Mouse (Mus musculus): Measurements from ENCODE around the gene Psmd10. TPM values are rescaled to one million over a fixed set of nuclear protein-coding genes. Genes with fewer than 3 reads are reported as not detected.

Gene Psmd10
- 6.8 and 7.0 TPM in 2 replicates for polyA plus RNA-seq (2012; rRNA removed; ENCODE audit: low replicate concordance)

DNA sequence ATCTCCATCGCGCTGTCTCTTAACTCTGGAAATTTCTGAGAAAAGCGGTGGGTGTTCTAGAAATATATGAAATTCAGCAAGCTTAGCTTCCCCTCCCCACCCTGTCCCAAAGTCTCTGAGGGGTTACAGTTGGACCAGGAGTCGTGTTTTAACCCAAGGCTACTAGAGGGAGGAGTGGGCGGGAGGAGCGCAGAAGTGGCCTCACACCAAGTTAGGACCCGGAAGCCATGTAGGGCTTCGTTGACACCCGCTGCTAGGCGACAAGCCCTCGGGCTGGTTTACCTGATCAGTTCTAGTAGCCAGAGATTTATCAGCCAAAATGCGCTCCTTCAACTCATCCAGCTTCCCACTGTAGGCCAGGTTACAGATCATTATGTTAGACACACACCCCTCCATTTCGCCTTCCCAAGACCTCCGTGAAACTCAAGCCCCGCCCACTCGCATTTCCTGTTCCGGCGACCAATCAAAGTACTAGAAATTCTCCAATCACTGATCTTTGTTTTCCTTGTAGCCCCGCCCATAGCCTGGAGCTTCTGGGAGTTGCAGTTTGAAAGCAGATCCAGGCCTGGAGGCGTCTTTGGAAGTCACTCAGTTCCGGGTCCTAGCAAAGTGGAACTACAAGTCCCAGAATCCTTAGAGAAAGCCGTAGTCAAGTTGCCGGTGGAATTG lies at the start of gene Psmd10, which contains the start of gene Atg4a:
Psmd10 (minus strand) TSS at position 457 of the 669 bp plus-strand sequence.
Atg4a (plus strand) TSS at position 636 of the 669 bp plus-strand sequence.

DNA sequence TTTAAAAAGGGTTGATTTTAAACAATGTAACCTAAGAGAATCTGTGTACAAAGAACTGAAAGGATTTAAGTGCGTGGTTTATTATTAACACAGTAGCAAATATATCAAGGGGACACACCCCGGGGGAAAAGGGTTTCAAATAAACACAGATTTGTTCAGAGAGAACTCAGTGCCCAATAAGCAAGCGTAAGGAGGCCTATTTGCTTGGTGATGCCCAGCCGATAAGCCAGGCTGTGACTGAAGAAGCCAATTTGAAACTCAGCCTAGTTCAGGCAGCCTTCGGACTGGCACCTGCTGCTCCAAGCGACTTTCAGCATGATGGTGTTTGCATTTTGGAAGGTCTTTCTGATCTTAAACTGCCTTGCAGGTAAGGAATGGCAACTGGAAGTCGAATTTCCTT lies 49.2 kb downstream of the Psmd10 start, which contains the start of gene Vsig1:
Vsig1 (plus strand) TSS at position 249 of the 400 bp plus-strand sequence.

Other genes with a start within 250 kb of the Psmd10 start
- not detected in 2 replicates for gene Tex13b, start 143.3 kb downstream of the Psmd10 start, polyA plus RNA-seq (2012; rRNA removed; ENCODE audit: low replicate concordance)
- gene Vsig1, start 49.1 kb downstream of the Psmd10 start, polyA plus RNA-seq (2012; rRNA removed; ENCODE audit: low replicate concordance) = 1.1 TPM in 1 of 2 replicates, not detected in the other
- gene Atg4a, start 179 bp upstream of the Psmd10 start, polyA plus RNA-seq (2012; rRNA removed; ENCODE audit: low replicate concordance) = 6.0 and 8.8 TPM in 2 replicates

All from subcutaneous adipose tissue, adult 2 months (tissue).